Mouse (Mus musculus) lung, adult 10 weeks (tissue): ENCODE results near the gene Trim43a. TPM values are rescaled to one million over a fixed set of nuclear protein-coding genes. Genes with fewer than 3 reads are reported as not detected.

Experiments
- polyA plus RNA-seq: library from polyadenylated mRNA; stranded (reverse); fragments of 350-450 nt; fragmentation: Illumina TruSeq; extraction: RNeasy Lipid Tissue Mini Kit (QIAGEN cat#74804); gene quantifications from one replicate; pipeline ENCODE4 v1.2.3, GENCODE M21; 2014; ENCODE audit warnings: low read depth, low replicate concordance; ENCODE audit not compliant: insufficient read depth

The Trim43a gene
- not detected for polyA plus RNA-seq

DNA sequence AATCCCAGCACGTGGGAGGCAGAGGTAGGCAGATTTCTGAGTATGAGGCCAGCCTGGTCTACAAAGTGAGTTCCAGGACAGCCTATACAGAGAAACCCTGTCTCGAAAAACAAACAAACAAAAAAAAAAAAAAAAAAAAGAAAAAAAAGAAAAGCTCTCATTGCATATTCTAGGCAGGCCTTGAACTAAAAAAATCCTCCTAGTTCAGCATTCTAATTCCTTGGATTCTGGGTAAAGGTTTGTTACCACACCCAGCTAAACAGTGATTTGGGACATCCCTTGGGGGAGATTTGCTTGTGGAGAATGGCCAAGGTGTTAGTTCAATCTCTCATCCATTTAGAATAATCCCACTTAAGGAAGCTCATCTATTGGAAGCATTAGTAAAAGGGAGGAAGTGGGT lies at the start of gene Trim43a:
Gene Trim43a, plus strand, starts transcription at position 301 of the 400 bp plus-strand sequence.

DNA sequence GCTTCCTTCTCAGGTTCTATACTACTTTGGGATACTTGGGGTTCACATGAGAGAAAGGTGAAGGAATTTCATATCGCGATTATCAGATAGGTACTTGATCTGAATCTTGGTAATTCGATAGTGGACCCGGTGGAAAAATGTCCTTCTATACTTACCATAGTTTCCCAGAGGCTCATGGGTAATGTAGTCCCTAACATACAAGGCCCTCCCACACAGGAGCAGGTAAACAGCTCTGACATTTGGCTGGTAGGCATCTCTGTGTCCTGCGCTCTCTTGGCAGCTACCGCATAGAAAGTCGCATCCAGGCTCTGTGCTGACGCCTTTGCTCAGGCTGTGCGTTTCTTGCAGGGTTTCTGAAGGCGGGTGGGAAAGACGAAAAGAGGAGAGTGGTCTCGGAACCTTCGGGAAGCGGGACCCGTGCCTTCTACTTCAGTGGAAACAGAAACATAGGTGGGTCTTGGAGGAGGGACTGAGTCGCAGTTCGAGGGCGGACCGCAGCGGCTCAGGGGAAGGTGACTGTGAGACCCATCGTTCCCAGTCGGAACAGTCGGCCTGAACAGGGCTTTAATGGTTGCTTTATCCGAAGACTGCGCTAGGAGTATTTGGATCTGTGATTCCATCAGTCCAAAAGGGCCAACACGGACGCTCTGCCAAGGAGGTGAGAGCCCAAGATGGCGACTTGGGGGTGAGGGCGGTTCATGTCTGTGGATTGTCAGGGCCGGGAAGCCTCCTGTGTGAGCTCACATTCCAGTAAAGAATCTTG lies 32.7 kb upstream of the Trim43a start, which contains the start of gene Zfp949:
Gene Zfp949, plus strand, starts transcription at position 170 of the 763 bp plus-strand sequence.

Other genes with a start within 250 kb of the Trim43a start
- gene Snx14, start 141.9 kb upstream of the Trim43a start, polyA plus RNA-seq = 18.8 TPM
- not detected for gene Gm20537, start 124.3 kb upstream of the Trim43a start, polyA plus RNA-seq
- 30.1 TPM for gene Syncrip, start 98.3 kb upstream of the Trim43a start, polyA plus RNA-seq
- 6.5 TPM for gene Zfp949, start 32.9 kb upstream of the Trim43a start, polyA plus RNA-seq
- 39.9 TPM for gene Mthfsl, start 139.4 kb downstream of the Trim43a start, polyA plus RNA-seq
- gene Bcl2a1d, start 151.0 kb downstream of the Trim43a start, polyA plus RNA-seq = 27.6 TPM